Mouse (Mus musculus) cerebellum, postnatal 4 days (tissue): Measurements from ENCODE around the gene Tgfbr3.
A peak's percentile ranks its signal among the peaks of the same experiment; 100 is the strongest.

Experiments
- DNase-seq, 2 experiments: peaks; one replicate each; pipeline ENCODE4 v3.0.0; 2022; ENCODE audit warnings: low spot score in 2 of 2, mixed read lengths in 1 of 2

The Tgfbr3 gene

GRCm38 (mm10) chr5:107289234-107289764 lies at the start of gene Tgfbr3:
Gene Tgfbr3, minus strand, starts transcription at chr5:107289629.
- peak; percentile 45 to 67 for DNase-seq

DNA sequence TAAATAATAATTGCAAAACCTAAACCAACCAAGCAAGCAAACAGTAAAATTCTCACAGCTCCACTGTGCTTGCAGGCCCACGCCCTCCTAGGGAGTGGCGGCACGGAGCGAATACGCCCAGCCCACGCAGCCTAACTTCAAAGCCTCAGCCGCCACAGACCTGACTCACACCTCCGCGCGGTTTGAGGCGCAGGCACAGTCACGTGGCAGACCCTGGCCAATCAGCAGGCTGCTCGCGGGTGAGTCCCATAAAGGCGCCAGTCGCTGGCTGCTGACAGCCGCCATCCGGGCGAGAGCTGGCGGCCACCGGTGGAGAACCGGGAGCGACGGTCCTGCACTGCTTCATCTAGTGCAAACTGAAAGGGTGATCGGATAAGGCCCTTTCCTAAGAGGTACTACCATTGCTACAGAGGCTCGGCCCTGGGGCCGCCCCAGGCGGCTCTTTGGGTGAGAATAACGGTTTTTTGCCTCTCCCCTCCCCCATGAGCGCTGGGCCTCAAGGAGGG lies 41.5 kb upstream of the Tgfbr3 start, which contains the start of gene Brdt:
Brdt (plus strand) TSS at position 244 of the 506 bp plus-strand sequence.
- DNase-seq: no peak

GRCm38 (mm10) chr5:107320703-107321102 lies 31.3 kb upstream of the Tgfbr3 start:
- DNase-seq: no peak

- no peak for DNase-seq
Observed at GRCm38 (mm10) chr5:107317141-107317540, 27.7 kb upstream of the Tgfbr3 start.

DNA sequence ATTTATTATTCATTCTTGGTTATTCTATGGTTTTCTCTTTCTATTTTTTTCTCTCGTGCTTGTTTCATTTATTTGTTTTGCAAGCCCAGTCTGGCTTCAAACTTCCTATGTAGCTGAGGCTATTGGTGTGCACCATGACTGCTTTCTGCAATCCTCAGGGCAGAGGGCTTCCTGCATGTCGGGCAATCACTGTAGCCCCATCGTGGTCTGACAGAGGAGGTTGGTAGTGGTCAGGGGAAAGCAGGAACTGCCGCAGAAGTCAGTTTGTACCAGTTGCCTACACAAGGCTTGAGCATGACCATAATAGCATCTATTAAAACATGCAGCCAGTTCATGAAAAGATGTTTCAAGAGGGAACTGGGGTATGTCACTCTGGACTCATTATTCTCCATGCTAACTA lies 18.0 kb upstream of the Tgfbr3 start:
- no peak for DNase-seq

DNA sequence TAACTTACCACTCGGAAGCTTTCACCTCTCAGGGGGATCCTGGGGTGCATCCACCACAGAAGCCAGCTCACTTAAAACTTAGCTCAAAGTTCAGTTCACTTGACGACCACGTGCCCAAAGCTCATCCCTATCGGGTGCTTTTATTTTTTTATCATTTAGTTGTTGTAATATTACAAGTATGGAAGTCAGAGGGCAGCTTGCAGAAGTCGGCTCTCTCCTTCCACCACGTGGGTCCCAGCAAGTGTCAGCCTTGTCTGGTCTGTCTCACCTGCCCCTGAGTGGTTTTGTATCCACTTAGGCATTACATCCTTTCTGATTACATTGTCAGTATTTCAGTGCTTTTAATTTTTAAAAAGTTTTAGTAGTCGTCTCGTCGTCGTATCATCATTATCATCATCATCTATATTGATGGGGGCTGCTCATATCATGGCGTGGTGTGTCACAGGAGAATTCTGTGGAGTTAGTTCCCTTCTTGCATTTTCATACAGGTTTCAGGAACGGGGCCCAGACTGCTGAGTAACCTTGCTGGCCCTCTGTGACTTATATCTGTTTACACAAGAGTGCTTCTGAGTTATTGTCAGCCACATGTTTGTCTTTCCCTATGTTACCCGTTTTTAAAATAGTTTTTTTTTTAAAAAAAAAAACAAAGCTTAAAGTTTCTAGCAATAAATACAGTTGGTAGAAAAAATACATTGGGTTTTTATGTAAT lies 14.8 kb upstream of the Tgfbr3 start:
- no peak for DNase-seq

- no peak for DNase-seq
Observed at GRCm38 (mm10) chr5:107303350-107303861, 14.0 kb upstream of the Tgfbr3 start.

DNA sequence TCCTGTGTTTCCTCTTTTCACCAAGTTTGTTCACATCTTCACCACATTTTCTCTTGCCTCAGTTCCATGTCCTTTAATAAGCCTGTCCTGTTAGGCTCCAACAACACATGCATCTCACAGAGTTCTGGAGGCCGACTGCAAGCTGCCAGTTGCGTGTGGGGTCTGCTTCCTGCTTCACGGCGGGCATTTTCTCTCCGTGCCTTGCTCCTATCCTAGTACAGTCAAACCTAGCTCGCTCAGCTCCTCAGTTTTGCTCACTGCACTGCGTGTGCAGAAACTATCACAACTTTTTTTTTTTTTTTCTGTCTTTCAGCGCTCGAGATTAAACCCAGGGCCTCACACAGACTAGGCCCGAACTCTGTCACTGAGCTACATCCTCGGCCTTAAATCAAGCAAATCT lies 9.4 kb upstream of the Tgfbr3 start:
- no peak for DNase-seq

DNA sequence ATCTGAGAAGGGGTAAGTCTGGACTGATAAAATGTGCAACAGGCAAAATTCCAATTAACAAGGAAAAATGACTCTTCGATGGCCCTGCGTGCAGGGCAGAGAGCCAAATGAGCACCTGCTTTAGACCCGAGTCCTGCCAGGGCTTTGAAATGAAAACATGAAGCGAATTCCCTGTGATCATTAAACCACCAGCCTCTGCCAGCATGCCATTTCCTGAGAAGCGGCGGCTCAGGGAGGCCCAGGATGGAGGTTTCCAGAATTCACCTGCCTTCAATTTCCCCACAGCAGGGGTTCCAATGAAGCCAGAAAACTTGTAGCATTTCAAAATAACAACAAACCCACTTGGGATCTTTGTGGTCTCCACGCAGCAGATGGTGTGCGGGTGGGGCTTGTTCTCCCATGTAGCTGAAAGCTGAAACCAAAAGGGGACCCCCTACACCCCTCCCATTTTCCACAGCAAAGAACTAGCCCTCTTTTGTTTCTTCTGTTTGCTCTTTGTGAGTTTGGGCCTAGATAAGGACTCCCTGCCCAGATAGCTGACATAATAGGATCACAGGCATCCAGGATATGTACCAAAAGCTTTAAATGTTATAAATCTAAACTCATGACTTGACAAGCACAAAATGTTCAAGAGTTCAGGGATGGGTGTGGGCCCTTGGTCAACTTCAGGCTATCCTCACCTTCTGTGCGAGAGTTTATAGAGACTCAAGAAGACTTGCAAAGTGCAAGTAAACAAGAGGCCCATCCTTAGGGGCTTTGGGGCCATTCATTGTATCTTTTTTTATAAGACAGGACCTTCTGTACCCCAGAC lies 7.3 kb upstream of the Tgfbr3 start:
- DNase-seq: peak in 1 of 2 experiments; percentile 25

DNA sequence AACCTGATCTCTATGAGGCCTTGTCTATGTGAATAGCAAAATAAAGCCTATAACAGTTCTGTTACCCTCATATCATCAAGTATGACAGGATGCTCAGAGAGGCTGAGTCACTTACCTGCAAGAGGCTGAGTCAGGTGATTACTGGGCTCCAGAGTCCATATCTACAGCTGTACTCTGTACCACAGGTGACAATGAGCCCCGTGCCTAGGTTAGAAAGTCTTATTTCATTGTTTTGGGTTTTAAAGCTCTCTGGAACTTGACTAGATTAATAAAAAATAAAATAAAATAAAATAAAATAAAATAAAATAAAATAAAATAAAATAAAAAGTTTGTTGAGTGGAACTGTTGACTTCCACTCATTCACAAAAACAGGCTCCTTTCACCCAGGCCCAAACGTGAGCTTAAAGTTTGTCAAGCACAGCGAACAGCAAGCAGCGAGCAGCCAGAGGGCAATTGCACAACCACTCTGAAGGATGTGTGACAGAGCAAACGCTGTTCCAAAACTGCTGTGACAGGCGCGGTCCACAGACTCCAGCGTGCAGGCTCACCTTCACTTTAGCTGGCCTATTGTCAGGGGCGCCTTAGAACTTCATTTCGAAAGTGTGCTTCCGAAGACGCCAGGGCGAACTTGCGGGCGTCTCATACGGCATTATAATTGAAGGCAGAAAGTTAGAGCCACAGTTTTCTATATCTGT lies 6.5 kb upstream of the Tgfbr3 start:
- no peak for DNase-seq

DNA sequence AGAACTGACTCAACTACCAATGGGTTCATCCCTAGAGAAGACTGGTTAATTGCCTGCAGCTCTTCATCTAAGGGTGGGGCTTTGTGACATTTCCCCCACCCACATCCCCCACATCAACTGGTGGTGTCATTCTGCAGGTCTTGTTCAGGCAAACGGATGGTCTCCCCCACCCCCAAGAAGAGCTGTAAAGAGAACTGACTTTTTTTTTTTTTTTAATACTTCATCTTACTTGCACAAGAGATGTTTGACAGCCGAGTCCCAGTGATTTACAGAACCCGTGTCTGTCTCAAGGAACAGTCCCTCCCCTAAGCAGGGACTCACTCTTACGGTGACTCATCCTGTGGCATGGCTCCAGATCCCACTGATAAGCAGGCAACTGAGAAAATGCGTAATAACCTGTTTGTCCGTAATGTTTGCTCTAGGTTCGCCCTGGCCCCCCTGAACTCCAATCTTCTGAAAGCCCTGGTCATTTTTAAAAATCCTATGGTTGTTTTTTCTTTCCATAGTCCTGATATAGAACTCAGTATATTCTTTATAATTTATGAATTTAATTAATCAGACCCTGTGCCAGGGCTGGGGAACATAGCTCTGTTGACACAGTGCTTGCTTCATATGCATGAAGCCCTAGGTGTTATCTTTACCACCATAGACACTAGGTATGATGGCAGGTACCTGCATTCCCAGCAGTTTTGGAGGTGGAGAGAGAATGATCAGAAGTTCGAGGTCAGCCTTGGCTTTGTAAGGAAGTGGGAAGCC lies 5.8 kb upstream of the Tgfbr3 start:
- no peak for DNase-seq

DNA sequence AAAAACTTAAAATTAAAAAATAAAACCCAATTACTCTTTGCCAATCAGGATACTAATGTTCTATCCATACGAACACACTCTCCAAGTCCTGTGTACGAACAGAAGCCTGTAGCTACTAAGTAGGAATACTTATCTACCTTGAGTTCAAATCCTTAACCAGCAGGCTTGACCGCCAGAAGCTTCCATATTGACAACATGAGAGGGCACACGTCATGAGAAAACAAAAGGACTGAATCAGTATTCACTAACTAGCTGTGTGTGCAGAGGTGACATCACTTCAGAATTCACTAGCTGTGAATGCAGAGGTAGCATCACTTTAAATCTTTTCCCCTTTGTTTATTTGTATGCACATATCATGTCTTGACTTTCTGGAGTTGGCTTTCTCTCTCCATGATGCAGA lies 4.6 kb upstream of the Tgfbr3 start:
- DNase-seq: no peak

DNA sequence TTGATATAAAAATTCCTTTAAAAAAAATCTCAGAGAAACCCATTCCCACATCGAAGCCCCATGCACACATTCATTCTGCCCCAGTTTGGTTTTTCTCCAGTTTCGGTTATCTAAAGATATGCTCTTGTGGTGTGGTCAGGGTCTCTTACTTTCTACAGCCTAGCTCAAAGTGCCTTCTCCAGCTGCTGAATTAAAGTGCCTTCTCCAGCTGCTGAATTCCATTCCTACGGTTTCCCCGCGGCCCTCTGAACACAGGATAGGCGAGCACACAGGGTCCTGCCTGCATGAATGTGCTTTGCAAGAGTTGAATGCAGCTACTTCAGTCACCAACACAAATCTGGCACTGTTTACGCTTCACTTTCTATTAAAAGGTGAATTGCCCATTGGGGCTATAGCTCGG lies 557 bp upstream of the Tgfbr3 start:
- no peak for DNase-seq

- DNase-seq: peak in 1 of 2 experiments; percentile 34
Observed at GRCm38 (mm10) chr5:107288427-107289233, 799 bp downstream of the Tgfbr3 start.

- no peak for DNase-seq
Observed at GRCm38 (mm10) chr5:107287908-107288267, 1.5 kb downstream of the Tgfbr3 start.

GRCm38 (mm10) chr5:107287254-107287907 lies 2.0 kb downstream of the Tgfbr3 start:
- peak; percentile 47 to 60 for DNase-seq

GRCm38 (mm10) chr5:107285563-107285962 lies 3.9 kb downstream of the Tgfbr3 start:
- no peak for DNase-seq

- no peak for DNase-seq
Observed at GRCm38 (mm10) chr5:107283935-107284524, 5.4 kb downstream of the Tgfbr3 start.
